Mouse (Mus musculus): ENCODE results near the gene Ttll8. TPM values are rescaled to one million over a fixed set of nuclear protein-coding genes. Genes with fewer than 3 reads are reported as not detected.
A peak's percentile ranks its signal among the peaks of the same experiment; 100 is the strongest.

Ttll8 gene
- total RNA-seq (2021) = 1 to 10 TPM; 1.5 to 2.0 TPM
- long read RNA-seq, experiment 1 = 0 reads
- long read RNA-seq, experiment 2 = 0 reads

DNA sequence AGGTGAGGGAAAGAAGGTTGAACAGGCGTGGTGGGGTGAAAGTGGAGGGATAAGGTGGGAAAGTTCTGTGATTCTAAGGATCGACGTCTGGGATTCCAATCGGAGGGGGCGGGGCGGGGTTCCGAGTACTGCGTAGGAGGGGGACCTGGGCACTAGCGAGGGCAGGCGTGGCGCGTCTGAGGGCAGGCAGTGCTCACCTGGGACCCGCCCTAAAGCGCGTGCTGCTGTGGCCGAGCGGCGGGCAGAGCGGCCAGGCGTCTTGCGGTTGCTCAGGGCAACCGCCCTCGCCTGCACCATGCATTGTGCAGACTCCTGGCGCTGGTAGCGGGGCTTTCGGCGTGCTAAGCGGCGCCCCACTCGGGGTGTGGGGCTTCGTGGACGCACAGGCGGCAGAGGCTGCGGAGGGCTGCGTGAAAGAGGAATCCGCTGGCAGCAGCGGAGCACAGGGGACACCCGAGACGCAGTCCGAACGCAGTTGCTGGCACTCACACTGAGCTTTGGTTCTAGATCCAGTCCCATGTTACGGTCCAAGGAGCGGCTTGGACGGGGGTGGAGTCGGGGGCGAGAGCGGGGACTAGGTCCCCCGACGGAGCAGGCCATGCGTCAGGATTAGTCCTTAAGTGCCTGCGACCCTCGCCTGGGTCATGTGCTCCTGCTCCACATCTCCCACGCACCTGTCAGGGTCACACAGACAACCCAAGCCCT lies at the start of gene Ttll8:
TSS of gene Ttll8 (minus strand) at position 51 of the 705 bp plus-strand sequence.
- Histone ChIP-seq H3K4me3 (peak within 1 kb of the TSS; percentile 57), H3K27ac (no peak within 1 kb of the TSS)
- DNase-seq (ENCODE audit: low spot score in 2 of 2) = peak; percentile 7 to 22
- TF ChIP-seq CTCF (conservative IDR thresholded peaks at IDR 0.05) = no peak

DNA sequence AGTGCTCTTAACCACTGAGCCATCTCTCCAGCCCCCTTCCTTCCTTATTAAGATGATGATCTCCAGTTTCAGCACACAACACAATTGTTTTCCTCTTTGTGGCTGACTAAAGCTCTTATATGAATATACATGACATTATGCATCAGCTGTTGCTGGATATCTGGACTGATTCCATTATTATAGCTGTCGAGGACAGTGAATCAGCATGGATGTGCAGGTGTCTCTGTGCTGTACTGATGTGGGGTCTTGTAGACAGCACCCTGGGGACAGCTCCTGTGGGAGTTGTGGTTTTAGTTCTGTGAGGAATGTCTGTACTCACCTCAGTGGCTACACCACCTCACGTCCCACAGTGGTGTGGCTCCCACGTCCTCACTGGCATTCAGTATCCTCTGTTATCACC lies 47.0 kb upstream of the Ttll8 start:
- Histone ChIP-seq H3K4me3 (no peak overlapping the region), H3K27ac (no peak overlapping the region)
- no peak for DNase-seq (ENCODE audit: low spot score in 2 of 2)
- TF ChIP-seq CTCF (conservative IDR thresholded peaks at IDR 0.05) = no peak

DNA sequence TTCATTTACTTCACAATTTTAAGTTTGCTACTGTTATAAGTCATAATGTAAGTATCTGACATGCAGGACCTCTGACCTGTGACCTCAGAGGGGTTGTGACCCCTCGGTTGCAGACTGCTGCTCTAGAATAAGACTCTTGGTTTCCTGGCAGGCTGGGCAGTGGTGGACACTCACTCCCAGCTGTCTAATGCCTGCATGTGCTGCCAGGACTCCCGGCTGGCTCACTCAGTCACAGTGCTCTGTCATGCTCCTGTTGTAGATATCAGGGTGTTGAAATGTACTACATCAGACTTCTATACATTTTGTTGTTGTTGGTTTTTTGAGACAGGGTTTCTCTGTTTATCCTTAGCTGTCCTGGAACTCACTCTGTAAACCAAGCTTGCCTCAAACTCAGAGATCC lies 46.1 kb upstream of the Ttll8 start:
- DNase-seq (ENCODE audit: low spot score in 2 of 2) = no peak
- TF ChIP-seq CTCF (conservative IDR thresholded peaks at IDR 0.05) = no peak
- no peak overlapping the region for H3K4me3 ChIP-seq
- no peak overlapping the region for H3K27ac ChIP-seq

DNA sequence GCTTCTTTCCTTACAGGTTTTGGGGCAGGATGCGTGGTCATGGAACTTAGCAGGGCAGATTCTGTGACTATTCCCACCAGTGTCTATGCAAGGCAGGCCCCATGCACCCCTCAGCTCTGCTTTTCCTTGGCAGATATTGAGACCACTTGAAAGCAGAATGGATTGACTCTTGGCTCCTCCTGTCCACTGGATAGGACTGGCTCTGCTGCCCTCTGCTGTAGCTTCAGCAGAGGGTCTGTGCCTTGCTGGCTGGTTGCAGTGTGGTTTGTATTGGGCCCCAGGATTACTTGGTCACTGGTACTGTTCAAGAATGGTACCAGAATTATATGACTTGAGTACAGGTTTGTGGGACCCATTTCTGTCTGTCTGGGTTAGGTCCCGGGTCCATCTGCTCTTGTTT lies 44.9 kb upstream of the Ttll8 start:
- H3K27ac ChIP-seq = no peak overlapping the region
- peak; percentile 72 for TF ChIP-seq CTCF (conservative IDR thresholded peaks at IDR 0.05)
- DNase-seq (ENCODE audit: low spot score in 2 of 2) = no peak
- no peak overlapping the region for H3K4me3 ChIP-seq

DNA sequence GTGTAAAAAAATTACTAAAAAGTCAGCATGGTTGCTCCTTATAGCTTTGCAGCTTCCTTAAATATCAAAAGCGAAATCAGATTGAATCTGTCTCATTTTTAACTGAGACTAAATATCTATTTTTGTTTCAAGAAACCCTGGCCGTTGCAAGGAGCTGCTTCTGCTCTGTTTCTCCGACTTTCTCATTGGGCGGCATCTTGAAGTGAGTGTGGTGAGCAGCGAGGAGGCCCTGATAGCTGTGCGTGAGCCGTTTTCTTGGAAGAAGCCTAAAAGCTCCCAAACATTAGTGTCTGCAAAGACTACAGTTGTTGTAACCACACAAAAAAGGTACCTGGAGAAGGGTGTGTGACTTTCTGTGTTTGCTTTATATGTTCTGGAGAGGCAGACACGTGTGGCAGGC lies 44.4 kb upstream of the Ttll8 start:
- no peak overlapping the region for H3K27ac ChIP-seq
- no peak for DNase-seq (ENCODE audit: low spot score in 2 of 2)
- no peak overlapping the region for H3K4me3 ChIP-seq
- TF ChIP-seq CTCF (conservative IDR thresholded peaks at IDR 0.05) = no peak

- Histone ChIP-seq H3K4me3 (no peak overlapping the region), H3K27ac (no peak overlapping the region)
- DNase-seq (ENCODE audit: low spot score in 2 of 2) = no peak
- TF ChIP-seq CTCF (conservative IDR thresholded peaks at IDR 0.05) = no peak
Measured at GRCm38 (mm10) chr15:88989236-88989635, 35.0 kb upstream of the Ttll8 start.

DNA sequence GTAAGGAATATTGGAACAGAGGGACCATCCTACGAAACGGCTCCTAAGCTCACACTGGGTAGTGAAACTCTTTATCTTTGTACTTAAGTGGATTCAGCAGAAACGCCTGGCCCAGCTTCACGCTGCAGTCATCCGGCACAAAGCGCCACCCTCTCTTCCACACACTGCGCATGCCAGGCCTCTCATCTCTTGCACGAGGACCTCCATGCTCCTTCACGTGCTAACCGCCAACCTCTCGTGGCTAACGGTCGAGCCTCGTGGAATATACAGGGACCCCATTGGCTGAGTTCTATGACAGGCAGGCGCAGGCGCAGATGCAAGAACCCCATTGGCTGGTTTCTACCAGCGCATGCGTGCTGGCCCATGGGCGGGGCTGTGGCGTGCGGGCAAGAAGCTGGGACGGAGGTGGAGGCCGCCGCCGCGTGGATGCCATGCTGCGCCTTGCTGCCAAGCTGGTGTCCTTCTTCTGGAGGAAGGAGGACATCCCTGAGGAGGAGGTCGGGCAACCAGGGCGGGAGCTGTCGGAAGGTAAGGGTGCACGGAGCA lies 28.4 kb upstream of the Ttll8 start, which contains the start of gene Mov10l1:
TSS of gene Mov10l1 (plus strand) at position 376 of the 546 bp plus-strand sequence.
- Histone ChIP-seq H3K4me3 (no peak within 1 kb of the TSS), H3K27ac (no peak within 1 kb of the TSS)
- TF ChIP-seq CTCF (conservative IDR thresholded peaks at IDR 0.05) = no peak
- no peak for DNase-seq (ENCODE audit: low spot score in 2 of 2)

DNA sequence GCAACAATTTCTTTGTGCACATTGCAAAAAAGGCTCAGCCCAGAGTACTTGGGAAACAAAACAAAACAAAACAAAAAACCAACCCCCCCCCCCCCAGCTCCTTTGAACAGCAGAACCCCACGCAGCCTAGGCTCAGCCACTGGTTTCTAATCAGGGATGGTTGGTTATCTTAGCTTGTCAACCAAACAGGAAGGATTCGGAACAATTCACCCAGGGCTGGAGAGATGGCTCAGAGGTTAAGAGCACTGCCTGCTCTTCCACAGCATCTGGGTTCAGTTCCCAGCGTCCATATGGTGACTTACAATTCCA lies 24.9 kb upstream of the Ttll8 start:
- H3K27ac ChIP-seq = peak overlapping the region; percentile 63
- no peak for TF ChIP-seq CTCF (conservative IDR thresholded peaks at IDR 0.05)
- H3K4me3 ChIP-seq = no peak overlapping the region
- no peak for DNase-seq (ENCODE audit: low spot score in 2 of 2)

DNA sequence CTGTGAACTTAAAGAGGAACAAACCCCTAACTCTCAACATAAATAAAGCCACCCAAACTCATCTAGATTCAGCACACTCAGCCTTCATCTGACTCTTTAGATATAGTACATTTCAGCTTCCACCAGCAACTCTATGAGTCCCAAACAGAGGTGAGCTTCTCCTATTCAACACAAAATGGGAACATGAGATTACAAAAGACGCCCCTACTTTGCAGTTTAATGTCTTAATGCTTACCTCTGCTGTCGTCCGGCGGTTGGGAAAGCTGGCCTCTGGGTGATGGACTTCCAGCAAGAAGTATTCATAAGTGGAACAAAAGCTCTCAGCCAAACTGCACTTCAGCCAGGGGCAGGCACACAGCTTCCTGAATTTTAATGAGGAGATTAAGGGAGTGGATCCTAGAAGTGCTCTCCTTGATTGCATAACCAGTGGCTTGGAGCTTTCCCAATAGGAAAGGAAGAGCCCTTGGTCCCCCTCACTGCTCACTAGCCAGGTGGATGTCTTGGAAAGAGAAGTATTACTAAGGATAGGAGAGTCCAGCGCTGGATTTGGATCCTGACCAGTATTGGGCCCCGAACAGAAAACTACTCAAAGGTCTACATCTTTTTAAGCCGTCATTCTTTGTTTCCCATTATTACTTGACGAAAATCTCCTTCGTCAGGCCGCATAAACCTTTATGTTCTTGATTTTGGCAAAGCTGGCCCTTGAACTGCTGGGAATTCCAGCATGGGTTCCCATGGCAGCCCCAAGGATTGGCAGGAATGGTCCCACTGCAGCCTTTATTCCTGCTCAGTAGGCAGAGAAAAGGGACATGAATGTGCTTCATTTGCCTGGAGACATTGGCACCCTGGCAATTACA lies 24.3 kb upstream of the Ttll8 start, which contains the start of gene Mlc1:
TSS of gene Mlc1 (minus strand) at position 727 of the 857 bp plus-strand sequence.
- H3K4me3 ChIP-seq = peak within 1 kb of the TSS; percentile 46
- H3K27ac ChIP-seq = peak within 1 kb of the TSS; percentile 83
- TF ChIP-seq CTCF (conservative IDR thresholded peaks at IDR 0.05) = no peak
- DNase-seq (ENCODE audit: low spot score in 2 of 2) = peak; percentile 40 to 63

- Histone ChIP-seq H3K4me3 (no peak overlapping the region), H3K27ac (no peak overlapping the region)
- no peak for DNase-seq (ENCODE audit: low spot score in 2 of 2)
- no peak for TF ChIP-seq CTCF (conservative IDR thresholded peaks at IDR 0.05)
Measured at GRCm38 (mm10) chr15:88972300-88972699, 18.1 kb upstream of the Ttll8 start.

GRCm38 (mm10) chr15:88964070-88964578 lies 9.9 kb upstream of the Ttll8 start:
- DNase-seq (ENCODE audit: low spot score in 2 of 2) = no peak
- no peak overlapping the region for H3K27ac ChIP-seq
- no peak overlapping the region for H3K4me3 ChIP-seq
- no peak for TF ChIP-seq CTCF (conservative IDR thresholded peaks at IDR 0.05)

DNA sequence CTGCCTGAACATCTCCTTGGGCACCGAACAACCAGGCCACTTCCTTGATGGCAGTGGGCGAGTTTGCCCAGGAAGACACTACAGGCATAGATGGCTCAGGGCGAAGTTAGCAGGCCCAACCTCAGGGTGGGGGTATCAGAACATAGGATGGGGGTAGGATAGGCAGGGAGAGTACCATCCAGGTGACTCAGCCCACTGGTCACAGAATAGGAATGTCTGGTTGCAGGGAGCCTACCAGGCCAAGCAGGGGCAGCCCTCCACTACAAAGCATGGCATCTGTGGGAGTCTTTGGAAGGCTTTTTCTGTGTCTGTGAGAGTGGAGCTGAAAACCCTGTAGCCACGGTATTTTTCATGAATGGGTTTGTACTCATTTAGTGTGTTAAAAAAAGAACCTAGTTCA lies 3.3 kb upstream of the Ttll8 start:
- DNase-seq (ENCODE audit: low spot score in 2 of 2) = no peak
- Histone ChIP-seq H3K4me3 (no peak overlapping the region), H3K27ac (no peak overlapping the region)
- no peak for TF ChIP-seq CTCF (conservative IDR thresholded peaks at IDR 0.05)

DNA sequence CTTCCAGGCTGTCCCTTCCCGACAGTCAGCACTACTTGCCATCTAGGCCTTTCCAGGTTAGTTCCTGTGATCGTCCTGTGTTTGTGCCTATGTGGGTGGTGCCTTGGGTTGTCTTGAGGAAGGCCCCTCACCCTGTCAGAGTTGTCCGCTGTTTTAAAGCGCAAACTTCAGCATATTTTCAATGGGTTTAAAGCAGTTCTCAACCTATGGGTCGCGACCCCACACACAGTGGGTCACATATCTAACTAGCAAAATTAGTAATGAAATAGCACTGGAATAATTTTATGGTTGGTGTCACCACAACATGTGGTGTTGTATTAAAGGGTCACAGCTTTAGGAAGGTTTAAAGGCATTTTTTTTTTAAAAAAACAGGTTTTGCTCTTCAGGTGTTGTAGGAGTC lies 1.1 kb upstream of the Ttll8 start:
- no peak for DNase-seq (ENCODE audit: low spot score in 2 of 2)
- no peak for TF ChIP-seq CTCF (conservative IDR thresholded peaks at IDR 0.05)
- Histone ChIP-seq H3K4me3 (no peak overlapping the region), H3K27ac (no peak overlapping the region)
